Mouse (Mus musculus): ENCODE data around the gene Tjp2. TPM values are rescaled to one million over a fixed set of nuclear protein-coding genes. Genes with fewer than 3 reads are reported as not detected.

Tjp2 gene
- polyA plus RNA-seq, 1 experiment from 2014 or later, result 14.0 TPM

Other genes starting within 250 kb of the Tjp2 start
- 0.13 and 0.19 TPM in 2 replicates for gene Fam189a2, start 194.0 kb downstream of the Tjp2 start, polyA plus RNA-seq (2014; fragmentation: Nextera tagmentation; extraction: Ambion mirVana)
- 82.8 and 91.1 TPM in 2 replicates for gene Fxn, start 55.6 kb upstream of the Tjp2 start, polyA plus RNA-seq (2014; fragmentation: Nextera tagmentation; extraction: Ambion mirVana)